Mouse (Mus musculus): Measurements from ENCODE around the gene Pigk. TPM values are rescaled to one million over a fixed set of nuclear protein-coding genes. Genes with fewer than 3 reads are reported as not detected.
"Not testable (repeated sequence)": the region's sequence is repeated elsewhere in the genome, so short reads cannot be mapped to it uniquely, and the experiment has no call there.

Gene Pigk
- polyA plus RNA-seq, 1 experiment from 2014 or later: 54.0 TPM

GRCm38 (mm10) chr3:152699261-152699660 lies 14.6 kb upstream of the Pigk start:
- Histone ChIP-seq H3K9ac (no peak overlapping the region), H3K4me3 (no peak overlapping the region), H3K9me3 (no peaks in the 10 kb centered on the region), H3K36me3 (no peaks in the 10 kb centered on the region), H3K27ac (no peak overlapping the region), H3K4me1 (no peaks in the 10 kb centered on the region), H3K27me3 (no peaks in the 10 kb centered on the region), H3K4me2 (no peak overlapping the region)
- 26% methylated on average over 8 of the region's 8 CpGs for WGBS
- no peak for ATAC-seq (ENCODE audit: insufficient number of reproducible peaks, low FRiP score, low TSS enrichment, low read depth)

GRCm38 (mm10) chr3:152701536-152701935 lies 12.4 kb upstream of the Pigk start:
- WGBS: 91% methylated on average over 8 of the region's 8 CpGs
- H3K9ac ChIP-seq; H3K36me3 ChIP-seq; H3K27ac ChIP-seq; H3K27me3 ChIP-seq; H3K4me2 ChIP-seq; H3K4me3 ChIP-seq; H3K4me1 ChIP-seq; ATAC-seq (ENCODE audit: insufficient number of reproducible peaks, low FRiP score, low TSS enrichment, low read depth); H3K9me3 ChIP-seq: not testable (repeated sequence)

GRCm38 (mm10) chr3:152702274-152702843 lies 11.5 kb upstream of the Pigk start:
- no peaks in the 10 kb centered on the region for H3K36me3 ChIP-seq
- H3K27ac ChIP-seq: no peak overlapping the region
- H3K4me3 ChIP-seq: no peak overlapping the region
- 59% methylated on average over 8 of the region's 8 CpGs for WGBS
- no peaks in the 10 kb centered on the region for H3K4me1 ChIP-seq
- no peak for ATAC-seq (ENCODE audit: insufficient number of reproducible peaks, low FRiP score, low TSS enrichment, low read depth)
- no peak overlapping the region for H3K9ac ChIP-seq
- no peaks in the 10 kb centered on the region for H3K27me3 ChIP-seq
- H3K4me2 ChIP-seq: 0 out of 2 replicates have a peak overlapping the region, but pooled peaks have one; percentile 2
- H3K9me3 ChIP-seq: no peaks in the 10 kb centered on the region

- H3K4me1 ChIP-seq: no peaks in the 10 kb centered on the region
- H3K36me3 ChIP-seq: no peaks in the 10 kb centered on the region
- no peak overlapping the region for H3K4me2 ChIP-seq
- H3K27ac ChIP-seq: no peak overlapping the region
- no peaks in the 10 kb centered on the region for H3K27me3 ChIP-seq
- ATAC-seq (ENCODE audit: insufficient number of reproducible peaks, low FRiP score, low TSS enrichment, low read depth): no peak
- no peak overlapping the region for H3K4me3 ChIP-seq
- no peaks in the 10 kb centered on the region for H3K9me3 ChIP-seq
- WGBS: 78% methylated on average over 5 of the region's 5 CpGs
- H3K9ac ChIP-seq: no peak overlapping the region
These were observed 8.1 kb upstream of the Pigk start for GRCm38 (mm10) chr3:152705826-152706225.

- Histone ChIP-seq H3K4me3 (no peak overlapping the region), H3K36me3 (no peaks in the 10 kb centered on the region), H3K4me2 (no peak overlapping the region), H3K9ac (no peak overlapping the region), H3K4me1 (no peaks in the 10 kb centered on the region), H3K27ac (no peak overlapping the region), H3K27me3 (no peaks in the 10 kb centered on the region), H3K9me3 (no peaks in the 10 kb centered on the region)
- no peak for ATAC-seq (ENCODE audit: insufficient number of reproducible peaks, low FRiP score, low TSS enrichment, low read depth)
- WGBS: 91% methylated on average over 2 of the region's 2 CpGs
These were observed 7.0 kb upstream of the Pigk start for GRCm38 (mm10) chr3:152706901-152707300.

GRCm38 (mm10) chr3:152707321-152707823 lies 6.5 kb upstream of the Pigk start:
- Histone ChIP-seq H3K4me3 (no peak overlapping the region), H3K4me2 (no peak overlapping the region), H3K9ac (no peak overlapping the region), H3K9me3 (no peaks in the 10 kb centered on the region), H3K36me3 (no peaks in the 10 kb centered on the region), H3K27ac (no peak overlapping the region), H3K27me3 (no peaks in the 10 kb centered on the region), H3K4me1 (no peaks in the 10 kb centered on the region)
- WGBS: 82% methylated on average over 5 of the region's 5 CpGs
- ATAC-seq (ENCODE audit: insufficient number of reproducible peaks, low FRiP score, low TSS enrichment, low read depth): no peak

GRCm38 (mm10) chr3:152709936-152710335 lies 4.0 kb upstream of the Pigk start:
- WGBS: 61% methylated on average over 3 of the region's 3 CpGs
- no peak for ATAC-seq (ENCODE audit: insufficient number of reproducible peaks, low FRiP score, low TSS enrichment, low read depth)
- Histone ChIP-seq H3K4me1 (peaks cover 5% of the 10 kb centered on the region; the same call in 1 of the 2 replicates), H3K27me3 (no peaks in the 10 kb centered on the region), H3K4me2 (no peak overlapping the region), H3K27ac (no peak overlapping the region), H3K4me3 (no peak overlapping the region), H3K9me3 (no peaks in the 10 kb centered on the region), H3K9ac (no peak overlapping the region), H3K36me3 (no peaks in the 10 kb centered on the region)

GRCm38 (mm10) chr3:152712957-152713356 lies 943 bp upstream of the Pigk start:
- no peak overlapping the region for H3K4me2 ChIP-seq
- 73% methylated on average over 4 of the region's 4 CpGs for WGBS
- H3K4me1 ChIP-seq: peaks cover 7% of the 10 kb centered on the region; the same call in 1 of the 2 replicates
- no peak overlapping the region for H3K4me3 ChIP-seq
- ATAC-seq (ENCODE audit: insufficient number of reproducible peaks, low FRiP score, low TSS enrichment, low read depth): no peak
- H3K9me3 ChIP-seq: no peaks in the 10 kb centered on the region
- no peak overlapping the region for H3K27ac ChIP-seq
- H3K9ac ChIP-seq: no peak overlapping the region
- no peaks in the 10 kb centered on the region for H3K27me3 ChIP-seq
- no peaks in the 10 kb centered on the region for H3K36me3 ChIP-seq

- H3K27ac ChIP-seq: no peak overlapping the region
- 84% methylated on average over 6 of the region's 6 CpGs for WGBS
- no peaks in the 10 kb centered on the region for H3K27me3 ChIP-seq
- no peak overlapping the region for H3K9ac ChIP-seq
- ATAC-seq (ENCODE audit: insufficient number of reproducible peaks, low FRiP score, low TSS enrichment, low read depth): no peak
- H3K36me3 ChIP-seq: peaks cover 17% of the 10 kb centered on the region; the same call in 1 of the 2 replicates
- no peak overlapping the region for H3K4me3 ChIP-seq
- no peaks in the 10 kb centered on the region for H3K4me1 ChIP-seq
- H3K4me2 ChIP-seq: no peak overlapping the region
- H3K9me3 ChIP-seq: no peaks in the 10 kb centered on the region
These were observed 7.4 kb downstream of the Pigk start for GRCm38 (mm10) chr3:152721301-152721700.

GRCm38 (mm10) chr3:152722836-152723235 lies 8.9 kb downstream of the Pigk start:
- WGBS: 69% methylated on average over 3 of the region's 3 CpGs
- H3K9ac ChIP-seq: no peak overlapping the region
- no peaks in the 10 kb centered on the region for H3K4me1 ChIP-seq
- peaks cover 17% of the 10 kb centered on the region; the same call in 1 of the 2 replicates for H3K36me3 ChIP-seq
- H3K9me3 ChIP-seq: no peaks in the 10 kb centered on the region
- no peak overlapping the region for H3K27ac ChIP-seq
- no peak overlapping the region for H3K4me2 ChIP-seq
- no peaks in the 10 kb centered on the region for H3K27me3 ChIP-seq
- no peak overlapping the region for H3K4me3 ChIP-seq
- no peak for ATAC-seq (ENCODE audit: insufficient number of reproducible peaks, low FRiP score, low TSS enrichment, low read depth)

GRCm38 (mm10) chr3:152724446-152724845 lies 10.5 kb downstream of the Pigk start:
- no peak for ATAC-seq (ENCODE audit: insufficient number of reproducible peaks, low FRiP score, low TSS enrichment, low read depth)
- WGBS: 85% methylated on average over 9 of the region's 9 CpGs
- Histone ChIP-seq H3K4me1 (no peaks in the 10 kb centered on the region), H3K27ac (no peak overlapping the region), H3K4me2 (no peak overlapping the region), H3K9me3 (no peaks in the 10 kb centered on the region), H3K36me3 (peaks cover 17% of the 10 kb centered on the region; the same call in 1 of the 2 replicates), H3K4me3 (no peak overlapping the region), H3K9ac (no peak overlapping the region), H3K27me3 (no peaks in the 10 kb centered on the region)

GRCm38 (mm10) chr3:152728238-152728637 lies 14.3 kb downstream of the Pigk start:
- no peaks in the 10 kb centered on the region for H3K27me3 ChIP-seq
- 69% methylated on average over 6 of the region's 6 CpGs for WGBS

GRCm38 (mm10) chr3:152733011-152733410 lies 19.1 kb downstream of the Pigk start:
- Histone ChIP-seq H3K4me2 (no peak overlapping the region), H3K4me3 (no peak overlapping the region), H3K9ac (no peak overlapping the region), H3K36me3 (no peaks in the 10 kb centered on the region), H3K27me3 (no peaks in the 10 kb centered on the region), H3K4me1 (no peaks in the 10 kb centered on the region), H3K9me3 (no peaks in the 10 kb centered on the region), H3K27ac (no peak overlapping the region)
- 92% methylated on average over 4 of the region's 4 CpGs for WGBS
- ATAC-seq (ENCODE audit: insufficient number of reproducible peaks, low FRiP score, low TSS enrichment, low read depth): no peak

More at GRCm38 (mm10) chr3:152728238-152728637, 14.3 kb downstream of the Pigk start:
- no peak overlapping the region for H3K4me3 ChIP-seq
- H3K9me3 ChIP-seq: no peaks in the 10 kb centered on the region
- H3K4me2 ChIP-seq: no peak overlapping the region
- no peak overlapping the region for H3K9ac ChIP-seq
- H3K27ac ChIP-seq: no peak overlapping the region
- no peaks in the 10 kb centered on the region for H3K4me1 ChIP-seq
- no peak for ATAC-seq (ENCODE audit: insufficient number of reproducible peaks, low FRiP score, low TSS enrichment, low read depth)
- peaks cover 8% of the 10 kb centered on the region; the same call in 1 of the 2 replicates for H3K36me3 ChIP-seq
